15 mouse cellular contexts compared by ENCODE assay signal in the genomic region with DNA sequence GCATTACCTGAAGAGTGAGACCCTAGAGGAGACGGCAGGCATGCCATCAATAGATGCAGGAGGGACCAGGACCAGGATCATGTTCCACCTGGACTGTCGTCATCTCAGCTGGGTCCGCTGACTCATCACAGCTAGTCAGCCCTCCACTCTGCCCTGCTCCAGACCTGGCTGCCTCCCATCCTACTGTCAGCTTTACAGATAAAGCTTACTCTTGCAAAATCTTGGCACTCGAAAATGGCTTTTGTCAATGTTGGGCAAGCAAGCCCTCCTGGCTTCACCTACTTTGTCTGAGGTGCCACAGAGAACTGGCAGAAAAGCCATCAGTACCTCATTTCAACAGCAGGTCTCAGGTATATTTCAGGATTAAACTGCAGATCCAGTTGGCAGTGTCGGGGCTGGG. TPM values are rescaled to one million over a fixed set of nuclear protein-coding genes. Genes with fewer than 3 reads are reported as not detected.
DNase-seq lines count a peak whose midpoint lies in the region; ATAC-seq and TF ChIP-seq lines count a peak whose summit lies in the region.
"Had no signal": no experiment of that assay in that cellular context is flagged by ENCODE, and none has a peak within 500 bp of the region (broad histone marks: within the 10 kb centered on the region; RNA-seq: fewer than 3 reads in every experiment).

No protein-coding gene starts in this region.

- H3K79me2 ChIP-seq in liver, adult 2 months (ENCODE audit: control insufficient read depth, insufficient read depth, low read length): no peaks in the 10 kb centered on the region

- H3K27me3 ChIP-seq in liver, adult 2 months (ENCODE audit: control insufficient read depth, insufficient read depth, low read length): no peaks in the 10 kb centered on the region
- H3K27me3 ChIP-seq in liver, embryonic 11.5 days (replicated peaks; ENCODE audit: control insufficient read depth, insufficient read depth, low read length): no peaks in the 10 kb centered on the region
- H3K27me3 ChIP-seq: lung, embryonic 15.5 days had no signal

- peaks cover 2% of the 10 kb centered on the region; the same call in 1 of the 2 replicates for H3K36me3 ChIP-seq in liver, adult 2 months (ENCODE audit: control insufficient read depth, insufficient read depth, low read length)
- H3K36me3 ChIP-seq in liver, embryonic 11.5 days (ENCODE audit: control insufficient read depth, insufficient read depth, low read length): no peaks in the 10 kb centered on the region
- H3K36me3 ChIP-seq: lung, embryonic 15.5 days had no signal

- no peaks in the 10 kb centered on the region for H3K9me3 ChIP-seq in liver, embryonic 11.5 days (ENCODE audit: control insufficient read depth, low read length)
- H3K9me3 ChIP-seq: forebrain, embryonic 10.5 days; lung, embryonic 15.5 days; midbrain, embryonic 10.5 days had no signal

- TF ChIP-seq CTCF in liver, adult 2 months (IDR thresholded peaks at IDR 0.05; ENCODE audit: low read depth, low read length): no peak

- no peak overlapping the region for H3K4me2 ChIP-seq in liver, embryonic 11.5 days
- H3K4me2 ChIP-seq: lung, embryonic 15.5 days had no signal

- DNase-seq in adrenal gland, adult (ENCODE audit: inconsistent age in 2 of 2, low spot score in 1 of 2): peak; percentile 58 to 82
- no peak for DNase-seq in adrenal gland, postnatal 4 days (ENCODE audit: low spot score in 2 of 2)
- DNase-seq in liver, adult 2 months (ENCODE audit: extremely low read depth, low read depth, low spot score): peak; percentile 100
- no peak for DNase-seq in liver, embryonic 11.5 days (ENCODE audit: low spot score)
- DNase-seq in cerebellum, adult 11-12 months: peak; percentile 77
- DNase-seq in heart, postnatal 10 days: peak; percentile 60 to 61
- DNase-seq in ovary, adult 18-20 months (ENCODE audit: low spot score): no peak
- no peak for DNase-seq in frontal cortex, postnatal 14 days (ENCODE audit: low spot score in 2 of 2)
- DNase-seq: embryo, embryonic 11 days; gastrocnemius, postnatal 36 days; left cerebral cortex, postnatal 4 days had no signal

- H3K9ac ChIP-seq in liver, adult 2 months (ENCODE audit: low read depth, low read length): no peak overlapping the region
- H3K9ac ChIP-seq in liver, embryonic 11.5 days (ENCODE audit: low read depth, low read length): no peak overlapping the region
- H3K9ac ChIP-seq: lung, embryonic 15.5 days had no signal

- H3K4me3 ChIP-seq in liver, adult 2 months (ENCODE audit: insufficient read depth, low read depth, low read length): no peak overlapping the region
- H3K4me3 ChIP-seq in liver, embryonic 11.5 days (ENCODE audit: low read depth, low read length): no peak overlapping the region
- H3K4me3 ChIP-seq: forebrain, embryonic 10.5 days; lung, embryonic 15.5 days; midbrain, embryonic 10.5 days had no signal

- 20% methylated on average over 5 of the region's 5 CpGs for WGBS in liver, adult 2 months
- WGBS in liver, embryonic 11.5 days: 77% methylated on average over 5 of the region's 5 CpGs

- intact Hi-C loops in heart, postnatal 10 days (cut with DNase I): no loop called here

- H3K4me1 ChIP-seq in liver, adult 2 months (ENCODE audit: control insufficient read depth, insufficient read depth, low read length): peaks cover 21% of the 10 kb centered on the region
- H3K4me1 ChIP-seq in liver, embryonic 11.5 days (replicated peaks; ENCODE audit: control insufficient read depth, insufficient read depth, low read length): no peaks in the 10 kb centered on the region; the same call in 1 of the 2 replicates
- H3K4me1 ChIP-seq: midbrain, embryonic 10.5 days had no signal

- no peak for ATAC-seq in liver, embryonic 11.5 days (replicated peaks; ENCODE audit: low FRiP score)
- ATAC-seq: hindbrain, embryonic 16.5 days had no signal

- peak overlapping the region; percentile 68 for H3K27ac ChIP-seq in liver, adult 2 months (replicated peaks; ENCODE audit: insufficient read depth, low read depth, low read length)
- H3K27ac ChIP-seq in liver, embryonic 11.5 days (ENCODE audit: low read depth, low read length): no peak overlapping the region
- H3K27ac ChIP-seq: forebrain, embryonic 10.5 days; lung, embryonic 15.5 days; midbrain, embryonic 10.5 days had no signal

- no peak for TF ChIP-seq POLR2A in liver, adult 2 months (IDR thresholded peaks at IDR 0.05; ENCODE audit: extremely low read depth, insufficient read depth, low read length)

RNA-seq across cellular contexts. Expression of a gene that starts 15.5 kb away (rescaled TPM):
- total RNA-seq in adrenal gland, postnatal 4 days (2021): 10 to 100 TPM; 15.7 to 17.1 TPM
- 3.9 and 4.6 TPM in 2 replicates for total RNA-seq in liver, adult 2 months (2014; rRNA removed)
- polyA plus RNA-seq in liver, adult 2 months (2012; rRNA removed): 4.4 and 9.3 TPM in 2 replicates
- polyA plus RNA-seq in liver, embryonic 11.5 days (2014; fragmentation: Nextera tagmentation; extraction: Ambion mirVana): 4.0 and 4.3 TPM in 2 replicates
- total RNA-seq in heart, postnatal 10 days (2021): 10 to 100 TPM; 11.2 to 14.3 TPM

Comparison
In these comparisons a context has a peak if more than half of its experiments do, and no peak if none do; other contexts are left out.
1. DNase-seq: peak in adrenal gland, adult (2 of 2), liver, adult 2 months (single experiment), cerebellum, adult 11-12 months (single experiment) and heart, postnatal 10 days (2 of 2); none in adrenal gland, postnatal 4 days (0 of 2), liver, embryonic 11.5 days (single experiment), ovary, adult 18-20 months (single experiment) and frontal cortex, postnatal 14 days (0 of 2).